Mouse (Mus musculus) erythroblast, embryonic 14.5 days (primary cell): ENCODE results near the gene Oxtr.

ENCODE experiments used
- GATA1 ChIP-seq: IDR thresholded peaks from 2 replicates; pipeline ENCODE4 v1.6.1; 2012; ENCODE audit warnings: low read length, inconsistent platforms, mixed read lengths
- TAL1 ChIP-seq: IDR thresholded peaks from 3 replicates; pipeline ENCODE4 v1.6.1; 2012; ENCODE audit warnings: low read length, inconsistent platforms, mixed read lengths

DNA sequence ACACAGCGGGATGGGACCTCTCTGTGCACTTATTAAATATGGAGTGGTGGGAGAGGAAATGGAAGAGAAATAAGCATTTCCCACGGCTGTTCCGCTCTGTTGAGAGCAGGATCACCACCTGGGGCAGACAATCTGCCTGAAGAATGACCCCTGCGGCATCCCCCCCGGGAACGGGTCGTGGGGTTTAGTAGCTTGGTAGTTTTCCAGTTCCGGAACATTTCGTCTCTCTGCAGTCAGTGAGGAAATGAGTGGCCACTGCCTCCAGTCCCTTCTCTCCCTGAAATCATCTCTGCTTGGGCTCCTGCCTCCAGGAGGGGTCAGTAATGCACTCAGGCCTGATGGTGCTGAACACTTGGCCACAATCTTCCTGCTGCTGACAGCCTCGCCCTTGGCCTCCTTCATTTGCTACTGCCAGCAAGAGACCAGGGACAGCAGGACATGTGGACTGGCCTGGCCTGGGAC lies 4.9 kb upstream of the Oxtr start:
- TF ChIP-seq GATA1 (no peak), TAL1 (no peak)
